Mouse (Mus musculus) olfactory bulb, adult 2 months (tissue): ENCODE data around the gene Fbln2.

Experiments
- CTCF ChIP-seq: fragments of 200-500 bp; IDR thresholded peaks from 2 replicates; pipeline ENCODE4 v1.5.1; 2012; ENCODE audit warnings: low read depth, mild to moderate bottlenecking, low read length, moderate library complexity; ENCODE audit not compliant: insufficient read depth
- POLR2A ChIP-seq: fragments of 200-500 bp; IDR thresholded peaks from 2 replicates; pipeline ENCODE4 v1.6.1; 2012; ENCODE audit warnings: mild to moderate bottlenecking, low read depth, low read length, moderate library complexity; ENCODE audit not compliant: insufficient read depth

- TF ChIP-seq CTCF (no peak), POLR2A (no peak)
Observed at GRCm38 (mm10) chr6:91295431-91295830, 83.2 kb downstream of the Fbln2 start.
